Mouse (Mus musculus) brain, embryonic 14.5 days (tissue): ENCODE data around the gene Plin5.

Source experiments
- CTCF ChIP-seq: fragments of 200-500 bp; IDR thresholded peaks from 2 replicates; pipeline ENCODE4 v1.5.1; 2012; ENCODE audit warnings: inconsistent platforms, mild to moderate bottlenecking, moderate library complexity, borderline replicate concordance; ENCODE audit not compliant: insufficient read depth, insufficient read length; ENCODE audit errors: extremely low read depth
- POLR2A ChIP-seq: fragments of 200-500 bp; IDR thresholded peaks from 2 replicates; pipeline ENCODE4 v1.6.1; 2012; ENCODE audit warnings: mild to moderate bottlenecking, inconsistent platforms, borderline replicate concordance; ENCODE audit not compliant: poor library complexity, insufficient read depth, insufficient read length, severe bottlenecking; ENCODE audit errors: extremely low read depth

DNA sequence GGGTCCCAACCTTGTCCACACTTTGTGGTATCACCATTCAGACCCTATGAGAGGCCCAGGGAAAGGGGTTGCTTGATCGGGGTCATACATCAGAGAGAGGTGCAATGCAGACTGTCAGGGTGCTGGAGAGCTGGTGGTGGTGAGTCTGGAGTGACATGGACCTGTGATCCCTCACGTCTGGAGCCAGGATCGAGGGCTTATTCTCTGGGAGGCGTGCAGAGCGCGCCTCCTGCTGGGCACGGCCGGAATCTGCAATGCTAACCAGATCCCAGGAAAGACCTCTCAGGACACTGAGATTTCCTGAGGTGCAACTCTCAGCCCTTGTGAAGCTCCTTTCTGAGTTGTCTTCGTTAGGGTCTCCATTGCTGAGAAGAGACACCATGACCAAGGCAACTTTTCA is 42.3 kb upstream of the Plin5 start:
- TF ChIP-seq CTCF (peak; percentile 95), POLR2A (no peak)
